Mouse (Mus musculus): ENCODE measurements around the gene Npas3. TPM values are rescaled to one million over a fixed set of nuclear protein-coding genes. Genes with fewer than 3 reads are reported as not detected.

Npas3 gene
- total RNA-seq, 2 experiments from 2014 or later: 0.23 to 0.24 TPM

GRCm38 (mm10) chr12:53294011-53294410, 45.5 kb downstream of the Npas3 start:
- DNase-seq: no peak

DNA sequence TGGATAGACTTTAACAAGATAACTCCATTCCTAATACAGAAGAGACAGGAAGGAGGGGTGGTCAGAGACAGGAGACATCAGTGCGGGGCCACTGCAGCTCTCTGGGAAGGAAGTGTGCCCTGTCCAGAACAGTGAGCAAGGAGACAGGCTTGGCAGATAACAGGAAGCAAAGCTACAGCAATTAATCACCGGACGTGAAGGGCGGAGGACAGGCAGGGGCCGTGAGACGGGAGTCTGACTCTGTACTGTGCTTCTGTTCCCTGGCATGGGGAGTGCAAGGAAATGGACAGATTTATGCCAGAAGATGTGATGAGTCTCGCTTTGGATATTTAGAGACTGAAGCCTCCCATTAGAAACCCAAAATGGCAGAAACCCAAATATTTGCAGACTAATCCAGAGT, 47.3 kb downstream of the Npas3 start:
- no peak for DNase-seq

GRCm38 (mm10) chr12:53297946-53298840, 49.7 kb downstream of the Npas3 start:
- DNase-seq: no peak

- DNase-seq: no peak
These were observed 52.5 kb downstream of the Npas3 start for GRCm38 (mm10) chr12:53300964-53301363.

GRCm38 (mm10) chr12:53302129-53302528, 53.7 kb downstream of the Npas3 start:
- DNase-seq: no peak

GRCm38 (mm10) chr12:53316715-53317114, 68.2 kb downstream of the Npas3 start:
- no peak for DNase-seq

DNA sequence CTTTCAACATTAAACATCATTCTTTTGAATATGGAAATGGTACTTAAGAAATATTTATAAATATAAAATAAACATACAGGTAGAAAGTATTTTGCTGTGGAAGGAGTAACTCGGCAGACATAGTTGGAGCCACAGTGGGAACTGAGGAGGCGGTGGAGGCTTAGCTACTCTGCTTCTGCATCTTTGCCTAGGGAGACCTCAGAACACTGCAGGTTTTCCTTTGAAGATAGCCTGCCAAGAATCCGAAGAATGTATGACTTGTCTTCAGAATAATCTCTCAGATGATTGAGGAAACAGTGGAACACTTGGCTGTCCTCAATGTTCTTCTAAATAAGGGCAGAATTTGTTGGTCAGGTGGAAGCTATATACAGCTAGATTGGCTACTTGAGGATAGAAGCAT, 69.3 kb downstream of the Npas3 start:
- no peak for DNase-seq

GRCm38 (mm10) chr12:53320526-53320925, 72.0 kb downstream of the Npas3 start:
- no peak for DNase-seq

DNA sequence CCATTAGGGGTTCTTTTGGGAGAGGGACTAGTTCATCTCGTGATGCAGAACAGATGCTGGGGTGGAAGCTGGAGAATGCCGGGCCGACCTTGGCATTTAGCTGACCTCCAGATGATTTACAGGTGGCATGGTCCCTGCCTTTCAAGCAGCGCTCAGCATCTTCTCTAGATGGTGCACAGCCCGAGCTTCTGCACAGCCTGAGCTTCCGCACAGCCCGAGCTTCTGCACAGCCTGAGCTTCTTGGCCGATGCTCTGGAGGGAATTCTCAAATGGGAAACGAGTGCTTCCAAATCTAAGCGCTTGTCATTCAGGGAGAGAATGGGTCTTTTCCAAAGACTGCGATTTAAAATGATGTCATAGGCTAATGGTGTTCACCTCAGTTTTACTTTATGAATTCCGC, 72.5 kb downstream of the Npas3 start:
- DNase-seq: no peak

- DNase-seq: no peak
These were observed 73.5 kb downstream of the Npas3 start for GRCm38 (mm10) chr12:53321944-53322343.

DNA sequence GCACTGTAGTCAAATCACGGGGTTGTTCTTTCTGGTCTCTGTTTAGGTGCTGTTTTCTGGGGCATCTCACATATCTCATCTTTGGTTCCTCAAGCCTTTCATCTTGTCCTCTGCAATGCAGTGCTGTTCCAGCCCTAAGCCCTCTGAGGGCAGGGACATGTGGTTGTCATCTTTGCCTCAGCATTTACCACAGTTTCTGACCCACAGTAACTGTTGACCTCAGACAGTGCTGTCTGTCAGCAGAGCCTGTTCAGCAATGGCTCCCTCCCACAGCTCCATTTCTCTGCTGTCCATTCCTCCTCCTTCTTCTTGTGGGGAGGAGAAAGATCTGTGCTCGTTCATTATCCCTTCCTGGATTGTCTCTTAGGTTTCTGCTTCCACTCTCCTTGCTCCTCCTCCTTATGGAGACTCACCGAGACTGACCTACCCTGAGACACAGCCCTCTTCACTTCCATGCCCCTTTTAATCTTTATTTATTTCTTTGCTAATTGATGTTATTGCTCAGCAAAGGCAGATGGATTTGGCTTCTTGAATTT, 79.2 kb downstream of the Npas3 start:
- no peak for DNase-seq

DNA sequence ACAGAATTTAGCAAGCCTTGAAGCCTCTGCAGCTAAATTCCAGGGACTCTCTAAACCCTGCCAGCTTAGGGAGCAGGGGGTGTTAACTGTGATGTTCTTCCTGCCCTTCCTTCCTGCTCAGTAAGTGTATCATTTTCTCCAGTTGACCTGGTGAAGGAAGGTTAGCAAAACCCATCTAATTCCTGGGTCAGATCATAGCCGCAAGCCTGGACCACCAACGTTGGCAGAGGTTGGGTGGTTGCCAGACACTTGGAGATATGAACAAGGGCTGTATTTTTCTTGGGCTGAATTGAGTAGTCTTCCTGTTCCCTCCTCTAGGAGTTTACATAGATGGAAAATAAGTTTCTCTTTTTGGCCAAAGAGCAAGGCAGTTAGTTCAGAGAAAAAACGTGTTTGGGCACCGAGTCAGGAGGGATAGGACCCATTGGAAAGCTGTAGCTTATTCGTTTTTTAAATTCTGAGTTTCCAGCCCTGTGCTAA, 79.8 kb downstream of the Npas3 start:
- DNase-seq: no peak

DNA sequence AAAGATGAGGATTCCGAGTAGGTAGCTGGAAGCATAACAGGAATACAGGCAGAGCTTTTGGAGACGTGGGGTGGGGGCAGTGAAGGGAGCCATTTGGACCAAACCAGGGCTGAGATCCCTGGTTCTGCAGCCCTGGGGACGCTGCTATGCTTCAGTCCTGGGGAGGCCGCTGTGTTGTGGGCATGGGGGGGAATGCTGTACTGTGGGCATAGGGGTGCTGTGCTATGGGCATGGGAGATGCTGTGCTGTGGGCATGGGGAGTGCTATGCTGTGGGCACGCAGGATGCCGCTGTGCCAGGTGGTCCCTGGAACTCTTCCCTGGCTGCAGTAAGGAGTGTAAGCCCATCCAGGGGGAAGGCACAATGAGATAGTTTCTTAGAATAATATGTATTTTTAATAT, 81.7 kb downstream of the Npas3 start:
- no peak for DNase-seq

- no peak for DNase-seq
These were observed 82.9 kb downstream of the Npas3 start for GRCm38 (mm10) chr12:53331391-53331790.

DNA sequence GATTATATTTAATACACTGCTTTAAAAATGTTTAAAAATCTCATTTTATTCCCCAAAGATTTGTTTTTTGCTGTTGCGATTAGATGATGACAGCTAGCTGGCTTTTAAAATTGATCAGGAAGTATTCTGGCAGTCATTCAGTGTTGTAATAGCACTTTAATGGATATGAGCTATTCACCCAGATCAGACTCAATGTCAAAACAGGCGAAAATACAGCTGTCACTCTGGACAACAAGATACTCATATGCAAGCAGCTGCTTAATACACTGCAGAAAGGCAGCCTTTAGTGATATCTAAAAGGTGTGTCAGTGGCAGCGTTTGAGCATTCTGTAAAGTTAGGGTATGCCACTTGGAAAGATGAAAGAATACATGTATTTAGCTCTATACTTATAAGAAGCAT, 83.3 kb downstream of the Npas3 start:
- DNase-seq: no peak

- DNase-seq: no peak
These were observed 84.8 kb downstream of the Npas3 start for GRCm38 (mm10) chr12:53333251-53333650.

DNA sequence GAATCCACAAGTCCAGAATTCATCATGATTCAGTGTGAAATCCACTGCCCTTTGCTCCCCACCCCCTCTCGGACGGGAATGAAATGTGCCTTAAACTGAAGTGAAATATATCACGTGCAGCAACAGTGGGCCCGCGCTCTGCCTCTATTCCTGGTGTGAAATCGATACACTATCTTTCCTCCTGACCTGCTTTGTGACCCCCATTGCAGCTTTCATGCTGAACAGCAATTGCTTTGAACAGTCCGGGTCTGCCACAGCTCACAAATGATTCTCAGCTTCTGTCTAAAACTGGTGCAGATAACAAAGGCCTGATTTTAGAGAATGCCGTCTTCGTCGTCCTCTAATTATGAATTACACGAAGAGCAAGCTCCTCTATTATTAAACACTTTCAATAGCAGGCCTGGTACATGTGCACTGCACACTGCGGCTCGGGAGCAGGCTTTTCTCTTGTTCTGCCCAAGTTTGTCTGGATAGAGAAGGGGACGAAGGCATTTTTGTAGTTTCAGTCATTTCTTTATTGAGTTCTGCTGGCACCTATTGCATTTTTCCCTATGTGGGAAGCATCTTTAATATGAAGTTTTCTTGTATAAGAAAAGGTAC, 90.0 kb downstream of the Npas3 start:
- DNase-seq: no peak

DNA sequence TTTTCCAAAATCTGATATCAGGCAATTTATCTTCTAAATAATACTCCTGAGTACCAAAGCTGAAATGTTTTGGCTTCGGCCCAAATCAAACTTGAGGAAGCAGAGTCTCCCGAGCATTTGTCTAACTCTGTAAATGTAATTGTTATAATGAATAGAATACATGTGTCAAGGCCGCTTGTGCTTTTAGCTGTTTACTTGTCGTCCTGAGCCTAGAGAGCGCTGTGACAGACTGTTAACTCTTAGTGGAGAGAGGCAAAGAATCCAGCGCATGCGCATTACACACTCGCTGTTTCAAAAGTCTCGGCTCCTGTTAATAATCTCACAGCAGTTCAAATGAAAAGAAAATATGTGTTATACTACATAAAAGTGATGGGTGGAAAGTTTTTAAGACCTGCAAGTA, 94.3 kb downstream of the Npas3 start:
- DNase-seq: no peak

- DNase-seq: no peak
These were observed 103.4 kb downstream of the Npas3 start for GRCm38 (mm10) chr12:53351860-53352259.

- no peak for DNase-seq
These were observed 117.3 kb downstream of the Npas3 start for GRCm38 (mm10) chr12:53365751-53366150.

GRCm38 (mm10) chr12:53384851-53385250, 136.4 kb downstream of the Npas3 start:
- DNase-seq: no peak

DNA sequence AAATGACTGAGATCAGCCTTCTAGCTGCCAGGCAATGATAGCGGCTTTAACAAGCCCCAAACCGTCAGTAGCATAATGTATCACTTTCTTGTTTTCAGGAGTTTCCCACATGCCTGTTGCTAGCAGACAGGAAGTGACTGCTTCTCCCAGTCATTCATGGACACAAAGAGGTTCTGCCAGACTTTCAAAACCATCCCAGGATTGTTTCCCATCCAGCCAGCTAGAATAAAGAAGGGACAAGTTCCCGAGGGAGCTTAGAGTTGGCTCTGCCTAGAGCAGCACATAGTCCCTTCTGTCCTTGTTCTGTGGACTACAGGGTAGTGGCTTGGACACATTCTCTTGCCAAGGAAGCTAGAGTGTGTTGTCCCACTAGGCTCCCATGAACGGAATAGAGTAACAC, 157.4 kb downstream of the Npas3 start:
- no peak for DNase-seq

- DNase-seq: no peak
These were observed 159.3 kb downstream of the Npas3 start for GRCm38 (mm10) chr12:53407776-53408175.

All from gastrocnemius, postnatal 25 days (tissue).